Mouse (Mus musculus) intestine, embryonic 14.5 days (tissue): ENCODE measurements around the gene H2-M10.2. TPM values are rescaled to one million over a fixed set of nuclear protein-coding genes. Genes with fewer than 3 reads are reported as not detected.
"Not testable (repeated sequence)": the region's sequence is repeated elsewhere in the genome, so short reads cannot be mapped to it uniquely, and the experiment has no call there.

Experiments
- ATAC-seq: fragments of 200-750 bp; cut with Nextera tagmentation; replicated peaks from 2 replicates; pipeline ENCODE4 v1.8.0; 2017; ENCODE audit warnings: low read depth, moderate number of reproducible peaks, moderate TSS enrichment, moderate library complexity; ENCODE audit not compliant: low FRiP score, low TSS enrichment
- DNase-seq: peaks from one replicate; pipeline ENCODE4 v3.0.0-alpha.2; 2018; ENCODE audit warnings: low spot score
- H3K27ac ChIP-seq: fragments of 300-500 bp; sonication (generic); 2 replicates; pipeline ENCODE4 v1.5.1; 2014; ENCODE audit warnings: low read depth, mild to moderate bottlenecking, control low read depth
- H3K27me3 ChIP-seq: fragments of 300-500 bp; sonication (generic); replicated peaks from 2 replicates; pipeline ENCODE4 v1.6.1; 2014; ENCODE audit warnings: low read length, control low read depth; ENCODE audit not compliant: control insufficient read depth, insufficient read depth
- H3K36me3 ChIP-seq: fragments of 300-500 bp; sonication (generic); 2 replicates; pipeline ENCODE4 v1.6.1; 2014; ENCODE audit warnings: low read length, control low read depth; ENCODE audit not compliant: control insufficient read depth, insufficient read depth
- H3K4me1 ChIP-seq: fragments of 300-500 bp; sonication (generic); replicated peaks from 2 replicates; pipeline ENCODE4 v1.6.1; 2014; ENCODE audit warnings: low read length, control low read depth, mixed read lengths; ENCODE audit not compliant: control insufficient read depth, insufficient read depth
- H3K4me2 ChIP-seq: fragments of 300-500 bp; sonication (generic); 2 replicates; pipeline ENCODE4 v1.6.1; 2014; ENCODE audit warnings: low read length
- H3K4me3 ChIP-seq: fragments of 300-500 bp; sonication (generic); 2 replicates; pipeline ENCODE4 v1.5.1; 2014; ENCODE audit warnings: low read depth, low read length, control low read depth, mixed read lengths
- H3K9ac ChIP-seq: fragments of 300-500 bp; sonication (generic); 2 replicates; pipeline ENCODE4 v1.6.1; 2014; ENCODE audit warnings: mild to moderate bottlenecking, low read length
- H3K9me3 ChIP-seq: fragments of 300-500 bp; sonication (generic); 2 replicates; pipeline ENCODE4 v1.6.1; 2016; ENCODE audit warnings: low read length, control low read depth; ENCODE audit not compliant: control insufficient read depth
- WGBS: fragments of 180-500 bp; shearing (Covaris S2); extraction: QIAGEN DNeasy Blood & Tissue Kit; methylation state at CpG from one replicate; pipeline ENCODE4 v1.1.7; 2014; 5-methylcytosine and 5-hydroxymethylcytosine counted together
- polyA plus RNA-seq: library from polyadenylated mRNA; unstranded; fragments of >200 nt; fragmentation: Nextera tagmentation; extraction: Ambion mirVana; gene quantifications from 2 replicates; pipeline ENCODE4 v1.2.1, GENCODE M21; 2014

H2-M10.2 gene
- not detected in 2 replicates for polyA plus RNA-seq

DNA sequence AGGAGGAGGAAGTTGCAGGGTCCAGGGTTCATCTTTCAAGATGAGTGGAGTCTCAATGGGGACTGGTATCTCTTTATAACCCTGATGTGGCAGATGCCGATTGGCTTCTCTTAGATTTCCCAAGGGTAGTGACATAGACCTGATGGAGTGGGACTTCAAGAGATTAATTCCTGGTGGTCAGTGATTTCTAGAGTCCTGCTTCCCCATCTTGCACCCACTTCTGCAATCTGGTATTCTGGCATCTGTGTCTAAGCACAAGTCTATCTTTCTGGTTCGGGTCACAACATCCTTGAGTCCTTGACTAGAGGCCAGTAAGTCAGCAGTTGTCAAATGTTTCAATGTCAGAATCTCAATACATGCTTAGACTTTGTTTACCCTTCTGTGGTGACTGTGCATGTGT is at the start of gene H2-M10.2:
TSS of gene H2-M10.2 (minus strand) at position 101 of the 400 bp plus-strand sequence.
- Histone ChIP-seq H3K9me3 (peaks cover 10% of the 10 kb centered on the region; the same call in 1 of the 2 replicates), H3K4me2 (no peak within 1 kb of the TSS), H3K4me3 (no peak within 1 kb of the TSS), H3K27ac (no peak within 1 kb of the TSS), H3K36me3 (peaks cover 5% of the 10 kb centered on the region; the same call in 1 of the 2 replicates), H3K4me1 (no peaks in the 10 kb centered on the region), H3K9ac (no peak within 1 kb of the TSS), H3K27me3 (no peaks in the 10 kb centered on the region)
- 89% methylated on average over 2 of the region's 2 CpGs for WGBS
- no peak for DNase-seq
- no peak for ATAC-seq

- Histone ChIP-seq H3K27me3 (no peaks in the 10 kb centered on the region), H3K4me2 (no peak within 1 kb of the TSS), H3K27ac (no peak within 1 kb of the TSS), H3K36me3 (no peaks in the 10 kb centered on the region), H3K4me1 (no peaks in the 10 kb centered on the region), H3K9me3 (no peaks in the 10 kb centered on the region), H3K4me3 (no peak within 1 kb of the TSS), H3K9ac (no peak within 1 kb of the TSS)
- WGBS, result 91% methylated on average over 4 of the region's 4 CpGs
- DNase-seq, result no peak
- ATAC-seq, result no peak
These were observed 39.8 kb upstream of the H2-M10.2 start, which contains the start of gene H2-M10.1 for GRCm38 (mm10) chr17:36326055-36326454. Gene H2-M10.1, minus strand, starts transcription at chr17:36326155.

GRCm38 (mm10) chr17:36315689-36316253 is 29.5 kb upstream of the H2-M10.2 start:
- H3K27ac ChIP-seq, result no peak overlapping the region
- peak overlapping the region; percentile 87 for H3K4me2 ChIP-seq
- H3K36me3 ChIP-seq, result no peaks in the 10 kb centered on the region
- no peaks in the 10 kb centered on the region for H3K9me3 ChIP-seq
- no peaks in the 10 kb centered on the region for H3K4me1 ChIP-seq
- 28% methylated on average over 5 of the region's 5 CpGs for WGBS
- peak overlapping the region; percentile 49 for H3K4me3 ChIP-seq
- no peak overlapping the region for H3K9ac ChIP-seq
- ATAC-seq (no peak), DNase-seq (no peak)
- no peaks in the 10 kb centered on the region for H3K27me3 ChIP-seq

GRCm38 (mm10) chr17:36315041-36315688 is 28.9 kb upstream of the H2-M10.2 start:
- Histone ChIP-seq H3K4me2 (peak overlapping the region; percentile 87), H3K27me3 (no peaks in the 10 kb centered on the region), H3K4me1 (no peaks in the 10 kb centered on the region), H3K9ac (peak overlapping the region; percentile 48), H3K9me3 (no peaks in the 10 kb centered on the region), H3K27ac (0 out of 2 replicates have a peak overlapping the region, but pooled peaks have one; percentile 5), H3K4me3 (peak overlapping the region; percentile 49), H3K36me3 (no peaks in the 10 kb centered on the region)
- under 1% methylated on average over 19 of the region's 19 CpGs for WGBS
- ATAC-seq (0 out of 2 replicates have a peak, but pooled peaks have one; percentile 40), DNase-seq (peak; percentile 70)

DNA sequence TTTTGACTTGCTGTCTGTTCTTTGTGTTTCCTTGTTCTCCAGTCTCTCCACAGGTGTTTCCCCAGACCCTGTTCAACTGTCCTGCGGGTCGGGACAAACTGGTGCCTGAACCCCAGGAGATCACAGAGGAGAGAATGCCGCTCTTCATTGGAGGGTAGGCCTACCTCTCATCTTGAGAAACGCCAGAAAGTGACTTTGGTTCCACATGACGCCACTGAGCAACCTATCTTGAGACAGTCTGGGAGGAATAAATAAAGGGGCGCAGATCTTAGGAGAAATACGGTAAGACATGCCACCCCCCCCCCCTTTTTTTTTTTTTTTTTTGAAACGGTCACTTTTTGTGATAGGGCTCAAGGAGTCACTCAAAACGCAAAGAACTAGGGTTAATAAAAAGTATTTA is 28.2 kb upstream of the H2-M10.2 start:
- ATAC-seq (0 out of 2 replicates have a peak, but pooled peaks have one; percentile 19), DNase-seq (no peak)
- no peaks in the 10 kb centered on the region for H3K36me3 ChIP-seq
- 4% methylated on average over 9 of the region's 9 CpGs for WGBS
- no peaks in the 10 kb centered on the region for H3K9me3 ChIP-seq
- H3K4me2 ChIP-seq, result peak overlapping the region; percentile 87
- no peaks in the 10 kb centered on the region for H3K4me1 ChIP-seq
- H3K27me3 ChIP-seq, result no peaks in the 10 kb centered on the region
- H3K4me3 ChIP-seq, result peak overlapping the region; percentile 49
- H3K9ac ChIP-seq, result peak overlapping the region; percentile 48; the same call in 1 of the 2 replicates
- no peak overlapping the region for H3K27ac ChIP-seq

GRCm38 (mm10) chr17:36309293-36309692 is 23.0 kb upstream of the H2-M10.2 start:
- no peak overlapping the region for H3K4me3 ChIP-seq
- no peaks in the 10 kb centered on the region for H3K9me3 ChIP-seq
- no peaks in the 10 kb centered on the region for H3K4me1 ChIP-seq
- no peak overlapping the region for H3K4me2 ChIP-seq
- ATAC-seq (no peak), DNase-seq (no peak)
- no peak overlapping the region for H3K27ac ChIP-seq
- no peak overlapping the region for H3K9ac ChIP-seq
- WGBS, result 16% methylated on average over 1 of the region's 1 CpGs
- no peaks in the 10 kb centered on the region for H3K36me3 ChIP-seq
- no peaks in the 10 kb centered on the region for H3K27me3 ChIP-seq

GRCm38 (mm10) chr17:36308855-36309254 is 22.6 kb upstream of the H2-M10.2 start:
- H3K9ac ChIP-seq, H3K27me3 ChIP-seq, H3K4me1 ChIP-seq, H3K4me3 ChIP-seq, H3K9me3 ChIP-seq, H3K4me2 ChIP-seq, ATAC-seq, H3K36me3 ChIP-seq, H3K27ac ChIP-seq: not testable (repeated sequence)
- peak; percentile 76 for DNase-seq
- WGBS, result 1% methylated on average over 3 of the region's 3 CpGs

DNA sequence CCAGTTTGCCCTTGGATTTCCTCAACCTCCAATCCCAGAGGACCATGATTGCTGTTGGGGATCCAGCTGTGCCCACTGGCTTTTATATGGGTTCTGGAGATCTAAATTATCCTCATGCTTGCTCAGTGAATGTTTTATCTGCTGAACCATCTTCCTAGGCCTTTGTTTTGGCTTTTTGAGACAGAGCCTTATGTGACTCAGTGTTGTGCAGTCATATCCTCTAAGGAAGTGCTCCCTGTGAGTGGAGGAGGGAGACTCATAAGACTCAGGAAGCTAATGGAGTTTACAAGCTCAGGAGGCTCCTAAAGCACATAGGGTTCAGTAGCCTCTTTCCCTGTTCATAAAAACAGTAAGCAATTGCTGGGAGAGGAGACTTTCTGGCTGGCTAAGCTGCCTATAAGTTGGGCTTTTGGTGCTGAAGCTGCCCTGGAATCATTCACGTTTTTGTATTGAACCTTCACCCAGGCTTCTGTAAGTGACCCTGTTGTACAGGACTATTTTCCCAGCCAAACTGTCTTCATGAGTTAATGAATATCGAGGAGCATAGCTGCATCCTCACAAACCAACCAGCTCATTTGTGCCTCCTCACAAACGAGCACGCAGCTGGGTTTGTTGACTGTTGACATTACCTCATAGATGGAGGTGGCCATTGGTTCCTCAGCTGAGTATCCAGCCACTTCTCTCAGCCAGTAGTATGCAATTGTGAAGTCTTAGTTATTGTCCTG is 4.6 kb downstream of the H2-M10.2 start:
- H3K4me3 ChIP-seq, result no peak overlapping the region
- ATAC-seq (no peak), DNase-seq (no peak)
- no peak overlapping the region for H3K27ac ChIP-seq
- no peak overlapping the region for H3K4me2 ChIP-seq
- H3K27me3 ChIP-seq, result no peaks in the 10 kb centered on the region
- H3K9me3 ChIP-seq, result peaks cover 10% of the 10 kb centered on the region; the same call in 1 of the 2 replicates
- H3K9ac ChIP-seq, result no peak overlapping the region
- H3K4me1 ChIP-seq, result no peaks in the 10 kb centered on the region
- 87% methylated on average over 4 of the region's 4 CpGs for WGBS
- H3K36me3 ChIP-seq, result peaks cover 30% of the 10 kb centered on the region
